Mouse (Mus musculus) lung, postnatal 14 days (tissue): ENCODE measurements around the gene Pnrc2.
A peak's percentile ranks its signal among the peaks of the same experiment; 100 is the strongest.

Source experiments
- DNase-seq: peaks from one replicate; pipeline ENCODE4 v3.0.0; 2021

The Pnrc2 gene

GRCm38 (mm10) chr4:135889884-135890283 is 16.2 kb upstream of the Pnrc2 start:
- DNase-seq, result peak; percentile 88

GRCm38 (mm10) chr4:135889146-135889883 is 15.7 kb upstream of the Pnrc2 start:
- DNase-seq, result no peak

GRCm38 (mm10) chr4:135888448-135889057 is 14.9 kb upstream of the Pnrc2 start:
- DNase-seq, result no peak

- DNase-seq, result no peak
Measured at GRCm38 (mm10) chr4:135886184-135886583, 12.5 kb upstream of the Pnrc2 start.

GRCm38 (mm10) chr4:135885676-135886075 is 12.0 kb upstream of the Pnrc2 start:
- DNase-seq, result no peak

- DNase-seq, result no peak
Measured at GRCm38 (mm10) chr4:135884531-135884930, 10.9 kb upstream of the Pnrc2 start.

- no peak for DNase-seq
Measured at GRCm38 (mm10) chr4:135883881-135884516, 10.3 kb upstream of the Pnrc2 start.

- no peak for DNase-seq
Measured at GRCm38 (mm10) chr4:135883401-135883851, 9.8 kb upstream of the Pnrc2 start.

GRCm38 (mm10) chr4:135882023-135882422 is 8.4 kb upstream of the Pnrc2 start:
- no peak for DNase-seq

- DNase-seq, result no peak
Measured at GRCm38 (mm10) chr4:135880576-135880975, 6.9 kb upstream of the Pnrc2 start.

GRCm38 (mm10) chr4:135880018-135880417 is 6.4 kb upstream of the Pnrc2 start:
- DNase-seq, result no peak

- DNase-seq, result no peak
Measured at GRCm38 (mm10) chr4:135879021-135879420, 5.4 kb upstream of the Pnrc2 start.

- no peak for DNase-seq
Measured at GRCm38 (mm10) chr4:135877742-135878141, 4.1 kb upstream of the Pnrc2 start.

- peak; percentile 79 for DNase-seq
Measured at GRCm38 (mm10) chr4:135876583-135877020, 3.0 kb upstream of the Pnrc2 start.

- DNase-seq, result peak; percentile 70
Measured at GRCm38 (mm10) chr4:135875991-135876582, 2.4 kb upstream of the Pnrc2 start.

GRCm38 (mm10) chr4:135875546-135875945 is 1.9 kb upstream of the Pnrc2 start:
- DNase-seq, result no peak

GRCm38 (mm10) chr4:135874564-135875535 is 1.2 kb upstream of the Pnrc2 start:
- no peak for DNase-seq

GRCm38 (mm10) chr4:135872589-135873391 is 860 bp downstream of the Pnrc2 start:
- DNase-seq, result no peak

GRCm38 (mm10) chr4:135872015-135872414 is 1.6 kb downstream of the Pnrc2 start:
- DNase-seq, result no peak

- DNase-seq, result no peak
Measured at GRCm38 (mm10) chr4:135870227-135871023, 3.2 kb downstream of the Pnrc2 start.

GRCm38 (mm10) chr4:135868996-135869395 is 4.7 kb downstream of the Pnrc2 start:
- no peak for DNase-seq
